Mouse (Mus musculus) ES-Bruce4 (cell line): ENCODE results near the gene Ankrd23. TPM values are rescaled to one million over a fixed set of nuclear protein-coding genes. Genes with fewer than 3 reads are reported as not detected.

Experiments
- H3K27ac ChIP-seq: 2 replicates; pipeline ENCODE4 v1.5.1; 2012; ENCODE audit warnings: low read length, inconsistent platforms; ENCODE audit not compliant: insufficient read depth
- H3K27me3 ChIP-seq: 2 replicates; pipeline ENCODE4 v1.6.1; 2012; ENCODE audit warnings: mild to moderate bottlenecking, low read length, inconsistent platforms; ENCODE audit not compliant: control insufficient read depth, poor library complexity, insufficient read depth, severe bottlenecking
- H3K36me3 ChIP-seq: 2 replicates; pipeline ENCODE4 v1.6.1; 2012; ENCODE audit warnings: inconsistent platforms, mild to moderate bottlenecking, low read length, moderate library complexity; ENCODE audit not compliant: control insufficient read depth, poor library complexity, insufficient read depth, severe bottlenecking
- H3K4me1 ChIP-seq: one replicate; pipeline ENCODE4 v1.8.1; 2011; ENCODE audit warnings: low read length; ENCODE audit not compliant: control insufficient read depth, insufficient read depth
- H3K4me3 ChIP-seq: 2 replicates; pipeline ENCODE4 v1.5.1; 2011; ENCODE audit warnings: low read depth, mild to moderate bottlenecking, low read length
- H3K9ac ChIP-seq: 2 replicates; pipeline ENCODE4 v1.6.1; 2012; ENCODE audit warnings: low read depth, mild to moderate bottlenecking, inconsistent platforms; ENCODE audit not compliant: poor library complexity, severe bottlenecking
- H3K9me3 ChIP-seq: replicated peaks from 2 replicates; pipeline ENCODE4 v1.6.1; 2012; ENCODE audit warnings: mild to moderate bottlenecking, low read length, inconsistent platforms; ENCODE audit not compliant: control insufficient read depth, poor library complexity, insufficient read depth, severe bottlenecking
- CTCF ChIP-seq: IDR thresholded peaks from one replicate; pipeline ENCODE4 v1.8.1; 2011; ENCODE audit warnings: low read depth, low read length
- EP300 ChIP-seq: IDR thresholded peaks from 2 replicates; pipeline ENCODE4 v1.6.1; 2011; ENCODE audit warnings: low read depth, low read length; ENCODE audit not compliant: insufficient read depth
- POLR2A ChIP-seq: IDR thresholded peaks from one replicate; pipeline ENCODE4 v1.8.1; 2011; ENCODE audit warnings: low read length; ENCODE audit not compliant: insufficient read depth
- polyA plus RNA-seq: library from polyadenylated mRNA; stranded (reverse); fragments of >200 nt; gene quantifications from 2 replicates; pipeline ENCODE4 v1.2.4, GENCODE M21; 2011; ENCODE audit warnings: low read depth; ENCODE audit not compliant: missing spikeins, insufficient read depth, insufficient read length

Ankrd23 gene
- polyA plus RNA-seq, 1 experiment, result 6.8 TPM

DNA sequence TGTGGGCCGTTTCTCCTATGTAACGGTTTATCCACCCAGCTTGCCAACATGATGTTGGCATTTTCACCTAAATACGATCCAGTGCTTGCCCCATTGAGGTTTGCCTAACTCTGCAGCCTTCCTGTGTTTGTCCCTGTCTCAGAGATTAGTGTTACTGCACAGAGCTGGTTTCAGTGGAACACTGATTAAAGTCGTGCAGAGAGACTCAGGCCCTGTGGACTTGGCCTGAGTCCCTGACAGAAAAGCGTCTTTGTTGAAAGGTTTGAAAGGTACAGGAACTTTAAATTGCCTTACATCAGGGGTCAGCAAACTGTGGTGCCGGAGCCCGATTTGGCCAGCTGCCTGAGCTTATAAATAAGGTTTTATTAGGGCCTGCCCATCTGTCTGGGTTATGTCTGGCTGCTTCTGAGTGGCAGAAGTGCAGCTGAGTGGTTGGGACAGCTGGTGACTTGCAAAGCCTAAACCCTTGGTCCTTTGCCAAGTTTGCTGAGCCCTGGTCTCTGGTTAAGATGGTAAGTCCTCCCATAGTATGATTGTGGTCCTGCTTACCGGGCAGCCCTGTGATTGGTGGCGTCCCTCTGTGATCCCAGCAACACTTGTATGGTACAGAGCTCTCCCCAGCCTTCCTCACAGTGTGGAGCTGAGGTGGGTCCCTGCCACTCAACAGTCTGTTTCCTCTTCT, 13.2 kb downstream of the Ankrd23 start:
- no peaks in the 10 kb centered on the region for H3K4me1 ChIP-seq
- no peaks in the 10 kb centered on the region for H3K27me3 ChIP-seq
- H3K9me3 ChIP-seq, result no peaks in the 10 kb centered on the region
- TF ChIP-seq EP300, result no peak
- TF ChIP-seq CTCF, result no peak
- TF ChIP-seq POLR2A, result no peak
- peaks cover 32% of the 10 kb centered on the region for H3K36me3 ChIP-seq
- H3K9ac ChIP-seq, result no peak overlapping the region
- H3K4me3 ChIP-seq, result no peak overlapping the region
- H3K27ac ChIP-seq, result no peak overlapping the region

DNA sequence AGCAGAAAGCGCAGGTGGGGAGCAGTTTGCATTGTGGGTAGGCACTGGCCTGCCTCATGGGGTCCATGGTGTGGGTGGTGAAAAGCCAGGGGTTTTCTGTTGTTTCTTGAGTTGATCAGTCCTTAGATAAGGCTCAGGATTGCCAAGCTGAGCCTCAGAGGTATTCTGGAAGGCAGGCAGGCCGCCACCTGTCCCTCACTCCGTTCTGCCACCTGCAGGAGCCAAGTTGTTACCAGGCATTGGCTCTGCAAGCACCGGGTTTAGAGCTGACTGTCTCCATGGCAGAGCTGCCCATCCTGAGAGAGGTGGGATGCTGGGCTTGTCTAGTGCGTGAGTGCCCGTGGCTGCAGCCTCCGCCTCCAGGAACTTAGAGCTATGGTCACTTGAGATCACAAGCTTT, 14.5 kb downstream of the Ankrd23 start:
- no peaks in the 10 kb centered on the region for H3K9me3 ChIP-seq
- H3K36me3 ChIP-seq, result peaks cover 32% of the 10 kb centered on the region

DNA sequence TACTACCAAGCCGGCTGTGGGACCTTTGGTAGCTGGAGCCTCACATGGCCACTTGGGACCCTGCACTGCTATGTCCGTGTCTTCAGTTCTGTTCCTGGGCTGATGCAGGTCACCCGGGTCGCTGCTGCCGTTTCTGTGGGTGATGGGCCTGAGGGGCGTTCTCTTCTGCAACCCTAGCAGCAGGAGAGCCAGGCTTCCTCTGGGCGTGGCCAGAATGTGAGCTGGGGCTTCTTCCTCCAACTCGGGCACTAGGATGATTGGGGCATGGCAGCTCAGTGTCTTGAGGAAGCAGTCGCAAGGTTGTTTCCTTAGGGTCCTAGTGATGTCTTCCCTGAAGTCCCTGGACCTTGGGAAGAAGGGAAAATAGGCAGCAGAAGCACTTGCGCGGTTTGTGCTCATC, 17.1 kb downstream of the Ankrd23 start:
- H3K9ac ChIP-seq, result no peak overlapping the region
- H3K4me1 ChIP-seq, result peaks cover 2% of the 10 kb centered on the region
- no peak for TF ChIP-seq CTCF
- TF ChIP-seq POLR2A, result no peak
- peaks cover 33% of the 10 kb centered on the region for H3K36me3 ChIP-seq
- no peak overlapping the region for H3K27ac ChIP-seq
- H3K9me3 ChIP-seq, result no peaks in the 10 kb centered on the region
- H3K27me3 ChIP-seq, result no peaks in the 10 kb centered on the region
- H3K4me3 ChIP-seq, result no peak overlapping the region

More for the DNA sequence above, 14.5 kb downstream of the Ankrd23 start:
- Histone ChIP-seq H3K27ac (no peak overlapping the region), H3K4me3 (no peak overlapping the region), H3K9ac (no peak overlapping the region), H3K4me1 (no peaks in the 10 kb centered on the region), H3K27me3 (no peaks in the 10 kb centered on the region)
- TF ChIP-seq CTCF, result no peak
- TF ChIP-seq EP300, result no peak
- TF ChIP-seq POLR2A, result no peak

DNA sequence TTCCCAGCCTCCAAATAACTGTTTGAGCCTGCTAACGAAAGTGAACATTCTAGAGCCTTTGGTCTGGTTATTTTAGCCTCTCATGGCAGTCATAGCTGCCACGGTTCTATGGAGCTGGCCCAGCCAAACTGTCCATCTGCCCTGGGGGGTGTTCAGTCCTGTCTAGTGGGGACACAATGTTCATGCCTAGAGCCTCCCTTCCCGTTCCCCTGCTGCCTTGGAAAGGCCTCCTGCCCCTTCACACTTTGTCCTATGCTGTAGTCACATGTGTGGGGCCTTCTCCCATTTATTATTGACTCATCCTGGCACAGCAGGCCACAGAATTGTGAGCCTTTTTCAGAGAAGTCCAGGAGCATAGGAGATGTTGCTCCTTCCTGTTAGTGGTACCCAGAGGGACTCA, 18.4 kb downstream of the Ankrd23 start:
- peaks cover 24% of the 10 kb centered on the region for H3K36me3 ChIP-seq

DNA sequence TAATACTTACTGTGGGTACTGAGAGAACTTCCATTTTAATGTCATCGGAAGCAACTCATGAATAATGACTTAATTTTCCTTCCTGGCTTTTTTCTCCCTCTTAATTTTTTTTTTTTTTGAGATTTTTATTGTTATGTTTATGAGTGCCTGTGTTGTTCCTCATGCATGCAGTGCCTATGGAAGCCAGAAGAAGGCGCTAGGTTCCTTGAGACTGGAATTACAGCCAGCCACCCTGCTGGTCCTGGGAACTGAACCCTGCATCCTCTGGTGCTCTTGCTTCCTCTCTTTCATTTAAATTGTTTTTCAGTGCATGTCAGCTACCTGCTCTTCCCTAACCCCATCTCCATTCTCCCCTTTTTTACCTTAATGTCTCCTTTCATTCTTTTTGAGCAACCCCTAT, 23.0 kb downstream of the Ankrd23 start:
- peak; percentile 71 for TF ChIP-seq CTCF
- no peak for TF ChIP-seq POLR2A
- Histone ChIP-seq H3K4me1 (peaks cover 2% of the 10 kb centered on the region), H3K27me3 (no peaks in the 10 kb centered on the region), H3K27ac (no peak overlapping the region), H3K36me3 (0 out of 2 replicates have a peak, but pooled peaks cover 8% of the 10 kb centered on the region), H3K9ac (no peak overlapping the region), H3K4me3 (no peak overlapping the region), H3K9me3 (no peaks in the 10 kb centered on the region)

More for the DNA sequence above, 18.4 kb downstream of the Ankrd23 start:
- Histone ChIP-seq H3K27me3 (no peaks in the 10 kb centered on the region), H3K27ac (no peak overlapping the region), H3K4me3 (no peak overlapping the region), H3K9me3 (no peaks in the 10 kb centered on the region), H3K9ac (no peak overlapping the region), H3K4me1 (peaks cover 2% of the 10 kb centered on the region)
- TF ChIP-seq EP300 (no peak), POLR2A (no peak), CTCF (no peak)

DNA sequence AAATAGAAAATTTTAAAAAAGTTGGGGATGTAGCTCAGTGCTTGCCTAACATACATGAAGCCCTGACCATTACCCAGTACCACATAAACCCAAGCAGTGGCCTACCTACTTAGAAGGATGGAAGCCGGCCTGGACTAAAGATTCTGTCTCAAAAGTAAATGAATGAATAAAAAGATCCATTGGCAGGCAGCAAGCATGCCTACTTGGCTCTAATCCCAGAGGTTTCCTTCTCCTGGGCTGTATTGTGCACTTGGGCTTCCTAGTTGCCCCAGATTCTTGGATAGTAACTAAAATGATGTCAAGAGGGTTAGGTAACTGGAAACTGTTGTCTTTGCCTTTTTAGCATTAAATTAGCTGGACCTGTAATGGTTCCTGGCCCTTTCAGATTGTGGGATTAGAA, 23.4 kb downstream of the Ankrd23 start:
- Histone ChIP-seq H3K36me3 (0 out of 2 replicates have a peak, but pooled peaks cover 8% of the 10 kb centered on the region), H3K9me3 (no peaks in the 10 kb centered on the region), H3K27ac (no peak overlapping the region)

More for the DNA sequence above, 23.4 kb downstream of the Ankrd23 start:
- Histone ChIP-seq H3K27me3 (no peaks in the 10 kb centered on the region), H3K9ac (peak overlapping the region; percentile 97), H3K4me3 (peak overlapping the region; percentile 68), H3K4me1 (peaks cover 2% of the 10 kb centered on the region)
- TF ChIP-seq POLR2A, result no peak
- TF ChIP-seq CTCF, result no peak
- no peak for TF ChIP-seq EP300
